Mouse (Mus musculus): ENCODE data around the gene H2-DMb1. TPM values are rescaled to one million over a fixed set of nuclear protein-coding genes. Genes with fewer than 3 reads are reported as not detected.

H2-DMb1 gene
- polyA plus RNA-seq, 2 experiments, result 0.79 to 1.2 TPM

DNA sequence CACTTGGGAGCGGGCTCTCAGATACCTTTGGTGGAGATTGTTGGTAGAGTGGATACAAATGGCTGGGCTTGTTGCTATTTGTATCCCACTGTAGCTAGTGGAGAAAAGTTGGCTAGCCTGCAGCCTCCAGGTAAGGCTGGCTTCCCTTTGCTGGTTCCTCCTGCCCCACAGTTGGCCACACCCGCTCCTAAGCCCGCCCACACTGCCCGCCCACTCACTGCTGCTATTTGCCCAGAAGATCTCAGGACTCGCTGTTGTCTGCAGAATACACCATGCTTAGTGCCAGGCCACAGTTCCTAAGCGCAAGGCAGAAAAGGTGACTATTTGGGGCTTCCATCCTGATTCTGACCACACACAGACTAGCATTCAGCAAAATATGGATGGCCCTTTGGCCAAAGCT lies 25.4 kb upstream of the H2-DMb1 start:
- no peak for DNase-seq (ENCODE audit: low read depth in 3 of 3, low spot score in 3 of 3)
- H3K9me3 ChIP-seq (ENCODE audit: control insufficient read depth, low read length), result no peaks in the 10 kb centered on the region
- ATAC-seq (ENCODE audit: insufficient read depth), result no peak
- peak overlapping the region; percentile 20; the same call in 1 of the 2 replicates for H3K4me2 ChIP-seq (ENCODE audit: low read depth)
- H3K36me3 ChIP-seq (replicated peaks; ENCODE audit: control insufficient read depth, insufficient read depth, low read depth), result no peaks in the 10 kb centered on the region
- TF ChIP-seq EP300 (IDR thresholded peaks at IDR 0.05; ENCODE audit: low read depth), result no peak
- no peak for TF ChIP-seq CTCF (IDR thresholded peaks at IDR 0.05; ENCODE audit: low read depth)
- H3K27ac ChIP-seq, result no peak overlapping the region
- 5% methylated on average over 6 of the region's 6 CpGs for WGBS (ENCODE audit: insufficient replicate concordance)
- peaks cover 7% of the 10 kb centered on the region for H3K27me3 ChIP-seq (ENCODE audit: control insufficient read depth, insufficient read depth, low read length)
- no peak overlapping the region for H3K4me3 ChIP-seq (ENCODE audit: insufficient read depth in 1 of 2, low read depth in 2 of 2, low read length in 2 of 2)
- peaks cover 18 to 22% of the 10 kb centered on the region in 2 experiments for H3K4me1 ChIP-seq (replicated peaks; ENCODE audit: control insufficient read depth in 2 of 2, insufficient read depth in 2 of 2, low read length in 1 of 2)
- H3K9ac ChIP-seq (replicated peaks), result no peak overlapping the region

- Histone ChIP-seq H3K9me3 (ENCODE audit: control insufficient read depth, low read length) (no peaks in the 10 kb centered on the region), H3K9ac (replicated peaks) (no peak overlapping the region), H3K36me3 (replicated peaks; ENCODE audit: control insufficient read depth, insufficient read depth, low read depth) (no peaks in the 10 kb centered on the region), H3K4me3 (ENCODE audit: insufficient read depth in 1 of 2, low read depth in 2 of 2, low read length in 2 of 2) (no peak overlapping the region), H3K4me1 (replicated peaks; ENCODE audit: control insufficient read depth in 2 of 2, insufficient read depth in 2 of 2, low read length in 1 of 2) (peaks cover 14 to 22% of the 10 kb centered on the region in 2 experiments), H3K27ac (no peak overlapping the region), H3K4me2 (ENCODE audit: low read depth) (no peak overlapping the region; the same call in 1 of the 2 replicates), H3K27me3 (ENCODE audit: control insufficient read depth, insufficient read depth, low read length) (peaks cover 7% of the 10 kb centered on the region)
- DNase-seq (ENCODE audit: low read depth in 3 of 3, low spot score in 3 of 3) (no peak), ATAC-seq (ENCODE audit: insufficient read depth) (no peak)
- WGBS (ENCODE audit: insufficient replicate concordance), result 21% methylated on average over 13 of the region's 13 CpGs
- TF ChIP-seq EP300 (IDR thresholded peaks at IDR 0.05; ENCODE audit: low read depth) (no peak), CTCF (IDR thresholded peaks at IDR 0.05; ENCODE audit: low read depth) (no peak)
Observed at GRCm38 (mm10) chr17:34128264-34128937, 24.5 kb upstream of the H2-DMb1 start.

- DNase-seq (ENCODE audit: low read depth in 3 of 3, low spot score in 3 of 3), result no peak
Observed at GRCm38 (mm10) chr17:34128944-34129791, 23.7 kb upstream of the H2-DMb1 start.

DNA sequence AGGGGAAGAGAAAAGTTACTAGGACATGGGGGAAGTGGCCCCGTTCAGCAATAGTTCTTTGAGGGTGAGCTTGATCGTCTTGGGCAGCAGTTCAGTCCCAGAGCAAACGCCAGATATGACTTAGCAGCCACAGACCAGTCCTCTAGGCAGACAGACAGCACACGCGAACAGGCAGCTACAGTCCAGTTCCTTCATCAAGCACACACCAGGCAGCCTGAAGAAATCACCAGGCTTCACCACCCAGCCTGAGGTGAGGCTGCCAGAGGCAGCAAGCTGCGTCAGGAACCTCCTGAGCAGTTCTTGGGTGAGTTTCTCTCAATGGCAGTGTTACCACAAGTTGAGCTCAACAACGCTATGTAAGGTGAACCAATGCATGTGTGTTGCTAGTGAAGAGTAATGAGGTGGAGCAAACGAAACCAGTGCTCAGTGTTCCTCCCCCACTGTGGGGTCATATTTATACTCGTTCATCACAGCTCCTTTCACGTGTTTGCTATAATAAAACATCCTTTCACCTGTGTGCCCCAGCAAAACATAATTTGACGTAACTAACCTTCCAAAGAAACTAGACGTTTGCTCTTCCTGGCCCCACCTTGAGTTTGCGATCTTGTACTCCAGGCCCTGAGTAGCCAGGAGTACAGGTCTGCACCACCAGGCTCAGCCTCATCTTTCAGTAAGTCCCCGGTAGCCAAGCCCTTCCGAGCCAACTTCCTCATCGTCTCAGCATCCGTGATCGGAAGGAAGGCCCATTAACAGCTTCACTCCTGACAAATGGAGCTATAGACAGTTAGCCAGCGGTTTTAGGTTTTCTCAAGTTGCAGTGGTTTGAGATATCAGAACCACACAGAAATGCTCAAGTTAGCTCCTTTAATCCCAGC lies 22.6 kb upstream of the H2-DMb1 start:
- Histone ChIP-seq H3K4me2 (ENCODE audit: low read depth) (no peak overlapping the region), H3K9me3 (ENCODE audit: control insufficient read depth, low read length) (no peaks in the 10 kb centered on the region), H3K4me1 (replicated peaks; ENCODE audit: control insufficient read depth in 2 of 2, insufficient read depth in 2 of 2, low read length in 1 of 2) (peaks cover 9 to 14% of the 10 kb centered on the region in 2 experiments), H3K27me3 (ENCODE audit: control insufficient read depth, insufficient read depth, low read length) (peaks cover 7% of the 10 kb centered on the region), H3K36me3 (replicated peaks; ENCODE audit: control insufficient read depth, insufficient read depth, low read depth) (no peaks in the 10 kb centered on the region), H3K4me3 (ENCODE audit: insufficient read depth in 1 of 2, low read depth in 2 of 2, low read length in 2 of 2) (no peak overlapping the region), H3K27ac (no peak overlapping the region), H3K9ac (replicated peaks) (no peak overlapping the region)
- ATAC-seq (ENCODE audit: insufficient read depth) (no peak), DNase-seq (ENCODE audit: low read depth in 3 of 3, low spot score in 3 of 3) (no peak)
- TF ChIP-seq EP300 (IDR thresholded peaks at IDR 0.05; ENCODE audit: low read depth) (no peak), CTCF (IDR thresholded peaks at IDR 0.05; ENCODE audit: low read depth) (no peak)
- 56% methylated on average over 19 of the region's 19 CpGs for WGBS (ENCODE audit: insufficient replicate concordance)

More at GRCm38 (mm10) chr17:34128944-34129791, 23.7 kb upstream of the H2-DMb1 start:
- no peak overlapping the region; the same call in 1 of the 2 replicates for H3K4me2 ChIP-seq (ENCODE audit: low read depth)
- 16% methylated on average over 18 of the region's 18 CpGs for WGBS (ENCODE audit: insufficient replicate concordance)
- H3K27ac ChIP-seq, result no peak overlapping the region
- no peak overlapping the region for H3K4me3 ChIP-seq (ENCODE audit: insufficient read depth in 1 of 2, low read depth in 2 of 2, low read length in 2 of 2)
- peaks cover 11 to 14% of the 10 kb centered on the region in 2 experiments for H3K4me1 ChIP-seq (replicated peaks; ENCODE audit: control insufficient read depth in 2 of 2, insufficient read depth in 2 of 2, low read length in 1 of 2)
- no peaks in the 10 kb centered on the region for H3K36me3 ChIP-seq (replicated peaks; ENCODE audit: control insufficient read depth, insufficient read depth, low read depth)
- no peak for TF ChIP-seq EP300 (IDR thresholded peaks at IDR 0.05; ENCODE audit: low read depth)
- peak; percentile 43 for TF ChIP-seq CTCF (IDR thresholded peaks at IDR 0.05; ENCODE audit: low read depth)
- H3K9ac ChIP-seq (replicated peaks), result no peak overlapping the region
- no peaks in the 10 kb centered on the region for H3K9me3 ChIP-seq (ENCODE audit: control insufficient read depth, low read length)
- no peak for ATAC-seq (ENCODE audit: insufficient read depth)
- H3K27me3 ChIP-seq (ENCODE audit: control insufficient read depth, insufficient read depth, low read length), result peaks cover 7% of the 10 kb centered on the region

Data from liver, embryonic 14.5 days (tissue).